In genomic region chr16:35677511-35678113, GRCm38 (mm10) we compare ENCODE assay signal across 23 mouse cellular contexts.
DNase-seq lines count a peak whose midpoint lies in the region; ATAC-seq lines count a peak whose summit lies in the region.
"Had no signal": no experiment of that assay in that cellular context is flagged by ENCODE, and none has a peak within 500 bp of the region (broad histone marks: within the 10 kb centered on the region; RNA-seq: fewer than 3 reads in every experiment).

No protein-coding gene starts in this region.

- H3K4me1 ChIP-seq in liver, embryonic 15.5 days (replicated peaks) = peaks cover 7% of the 10 kb centered on the region; the same call in 1 of the 2 replicates
- peaks cover 10% of the 10 kb centered on the region for H3K4me1 ChIP-seq in neural tube, embryonic 15.5 days

- no peak overlapping the region for H3K4me3 ChIP-seq in liver, embryonic 15.5 days (replicated peaks)
- H3K4me3 ChIP-seq in neural tube, embryonic 15.5 days (replicated peaks) = no peak overlapping the region
- H3K4me3 ChIP-seq: embryonic facial prominence, embryonic 12.5 days; heart, embryonic 10.5 days; midbrain, embryonic 15.5 days; neural tube, embryonic 13.5 days had no signal

- H3K27me3 ChIP-seq in liver, embryonic 15.5 days = peaks cover 15% of the 10 kb centered on the region
- no peaks in the 10 kb centered on the region for H3K27me3 ChIP-seq in neural tube, embryonic 15.5 days (replicated peaks)
- H3K27me3 ChIP-seq: embryonic facial prominence, embryonic 12.5 days; neural tube, embryonic 13.5 days had no signal

- peak; percentile 79 for DNase-seq in MEL-GATA-1-ER (ENCODE audit: extremely low read depth, low read depth)
- DNase-seq in spleen, adult 12 weeks (ENCODE audit: low spot score) = no peak
- no peak for DNase-seq in adrenal gland, postnatal 14 days
- DNase-seq: adrenal gland, postnatal 25 days; cerebellum, adult 11 months; cerebellum, adult 9-11 months; gastrocnemius, postnatal 36 days; kidney, adult 18-20 months; kidney, postnatal 10 days; left cerebral cortex, postnatal 4 days; thymus, adult 2 months had no signal

- peak; percentile 23 to 25; a peak in 1 of 4 replicates for ATAC-seq in hematopoietic stem cell, adult 5-6 weeks (replicated peaks in 1 of 2; ENCODE audit: insufficient read depth in 1 of 2, low FRiP score in 2 of 2, low TSS enrichment in 1 of 2, low read depth in 1 of 2, poor library complexity in 2 of 2, severe bottlenecking in 2 of 2)
- peak; percentile 78 for ATAC-seq in liver, embryonic 15.5 days (ENCODE audit: insufficient read depth)
- ATAC-seq in megakaryocyte-erythroid progenitor cell, adult 5-6 weeks (replicated peaks; ENCODE audit: low FRiP score, low TSS enrichment, poor library complexity, severe bottlenecking) = peak; percentile 96
- ATAC-seq in neural tube, embryonic 15.5 days (ENCODE audit: low FRiP score) = no peak
- ATAC-seq: inflammation-experienced regulatory T-cells, adult 6 months; lung, postnatal 0 days; midbrain, embryonic 15.5 days had no signal

- H3K9ac ChIP-seq in liver, embryonic 15.5 days = no peak overlapping the region
- no peak overlapping the region for H3K9ac ChIP-seq in neural tube, embryonic 15.5 days (replicated peaks)
- H3K9ac ChIP-seq: embryonic facial prominence, embryonic 12.5 days; hindbrain, embryonic 14.5 days; midbrain, embryonic 15.5 days; neural tube, embryonic 13.5 days had no signal

- H3K36me3 ChIP-seq in liver, embryonic 15.5 days (replicated peaks) = no peaks in the 10 kb centered on the region
- no peaks in the 10 kb centered on the region for H3K36me3 ChIP-seq in neural tube, embryonic 15.5 days
- H3K36me3 ChIP-seq: embryonic facial prominence, embryonic 12.5 days; heart, embryonic 10.5 days; midbrain, embryonic 15.5 days; neural tube, embryonic 13.5 days had no signal

- 11% methylated on average over 8 of the region's 8 CpGs for WGBS in liver, embryonic 15.5 days (ENCODE audit: insufficient replicate concordance)
- WGBS in neural tube, embryonic 15.5 days = 81% methylated on average over 8 of the region's 8 CpGs

- no peak overlapping the region for H3K4me2 ChIP-seq in liver, embryonic 15.5 days
- H3K4me2 ChIP-seq in neural tube, embryonic 15.5 days = no peak overlapping the region
- H3K4me2 ChIP-seq: embryonic facial prominence, embryonic 12.5 days; hindbrain, embryonic 14.5 days; midbrain, embryonic 15.5 days; neural tube, embryonic 13.5 days had no signal

- H3K9me3 ChIP-seq in liver, embryonic 15.5 days (replicated peaks) = no peaks in the 10 kb centered on the region
- H3K9me3 ChIP-seq in neural tube, embryonic 15.5 days (replicated peaks) = no peaks in the 10 kb centered on the region
- H3K9me3 ChIP-seq: embryonic facial prominence, embryonic 12.5 days; heart, embryonic 10.5 days; midbrain, embryonic 15.5 days; neural tube, embryonic 13.5 days had no signal

- H3K27ac ChIP-seq in liver, embryonic 15.5 days (replicated peaks) = no peak overlapping the region
- H3K27ac ChIP-seq in neural tube, embryonic 15.5 days (replicated peaks) = no peak overlapping the region
- H3K27ac ChIP-seq: embryonic facial prominence, embryonic 12.5 days; heart, embryonic 10.5 days; hindbrain, embryonic 14.5 days; macrophage; midbrain, embryonic 15.5 days; neural tube, embryonic 13.5 days had no signal
